Mouse (Mus musculus): ENCODE data around the gene Ticam1. TPM values are rescaled to one million over a fixed set of nuclear protein-coding genes. Genes with fewer than 3 reads are reported as not detected.

Ticam1 gene
- polyA plus RNA-seq, 1 experiment from 2014 or later, result 5.7 TPM

MicroRNAs encoded within 50 kb of the gene (microRNA counts, 519-probe panel; counts per million panel counts)
- 1,753 counts per million, percentile 27 among the panel's probes with 10 or more counts for microRNA mmu-miR-7b

Small RNA genes within 50 kb of the gene (microRNA-seq; reads per million reads assigned to microRNA genes)
- 42.1 reads per million, percentile 40 among the genes with 10 or more reads in this experiment for gene Mir7b

Other genes with a start within 250 kb of the Ticam1 start
- 158 and 166 TPM in 2 replicates for gene Sh3gl1, start 240.2 kb downstream of the Ticam1 start, polyA plus RNA-seq (2015; fragmentation: Nextera tagmentation; extraction: Ambion mirVana)
- 23.8 and 24.0 TPM in 2 replicates for gene Chaf1a, start 236.3 kb downstream of the Ticam1 start, polyA plus RNA-seq (2015; fragmentation: Nextera tagmentation; extraction: Ambion mirVana)
- 38.8 and 41.6 TPM in 2 replicates for gene Ubxn6, start 201.8 kb downstream of the Ticam1 start, polyA plus RNA-seq (2015; fragmentation: Nextera tagmentation; extraction: Ambion mirVana)
- 95.2 and 96.7 TPM in 2 replicates for gene Hdgfl2, start 197.2 kb downstream of the Ticam1 start, polyA plus RNA-seq (2015; fragmentation: Nextera tagmentation; extraction: Ambion mirVana)
- gene Plin4, start 167.0 kb downstream of the Ticam1 start, polyA plus RNA-seq (2015; fragmentation: Nextera tagmentation; extraction: Ambion mirVana), result 0.15 and 0.28 TPM in 2 replicates
- 1.3 and 2.1 TPM in 2 replicates for gene Plin5, start 159.2 kb downstream of the Ticam1 start, polyA plus RNA-seq (2015; fragmentation: Nextera tagmentation; extraction: Ambion mirVana)
- 0.59 and 1.4 TPM in 2 replicates for gene Lrg1, start 154.8 kb downstream of the Ticam1 start, polyA plus RNA-seq (2015; fragmentation: Nextera tagmentation; extraction: Ambion mirVana)
- gene Sema6b, start 136.4 kb downstream of the Ticam1 start, polyA plus RNA-seq (2015; fragmentation: Nextera tagmentation; extraction: Ambion mirVana), result 1.2 and 1.7 TPM in 2 replicates
- 15.5 and 17.3 TPM in 2 replicates for gene Tnfaip8l1, start 114.3 kb downstream of the Ticam1 start, polyA plus RNA-seq (2015; fragmentation: Nextera tagmentation; extraction: Ambion mirVana)
- gene Mydgf, start 92.9 kb downstream of the Ticam1 start, polyA plus RNA-seq (2015; fragmentation: Nextera tagmentation; extraction: Ambion mirVana), result 93.0 and 110 TPM in 2 replicates
- gene Dpp9, start 57.9 kb downstream of the Ticam1 start, polyA plus RNA-seq (2015; fragmentation: Nextera tagmentation; extraction: Ambion mirVana), result 38.7 and 41.4 TPM in 2 replicates
- gene Fem1a, start 20.0 kb downstream of the Ticam1 start, polyA plus RNA-seq (2015; fragmentation: Nextera tagmentation; extraction: Ambion mirVana), result 11.0 and 12.1 TPM in 2 replicates
- 87.5 and 90.2 TPM in 2 replicates for gene Plin3, start 16.1 kb upstream of the Ticam1 start, polyA plus RNA-seq (2015; fragmentation: Nextera tagmentation; extraction: Ambion mirVana)
- gene Arrdc5, start 23.5 kb upstream of the Ticam1 start, polyA plus RNA-seq (2015; fragmentation: Nextera tagmentation; extraction: Ambion mirVana), result not detected in 2 replicates
- gene Uhrf1, start 26.5 kb upstream of the Ticam1 start, polyA plus RNA-seq (2015; fragmentation: Nextera tagmentation; extraction: Ambion mirVana), result 124 and 130 TPM in 2 replicates
- gene Kdm4b, start 49.3 kb upstream of the Ticam1 start, polyA plus RNA-seq (2015; fragmentation: Nextera tagmentation; extraction: Ambion mirVana), result 26.6 and 28.4 TPM in 2 replicates
- 59.1 and 59.9 TPM in 2 replicates for gene Ptprs, start 199.7 kb upstream of the Ticam1 start, polyA plus RNA-seq (2015; fragmentation: Nextera tagmentation; extraction: Ambion mirVana)
- not detected in 2 replicates for gene Znrf4, start 235.6 kb upstream of the Ticam1 start, polyA plus RNA-seq (2015; fragmentation: Nextera tagmentation; extraction: Ambion mirVana)